Mouse (Mus musculus): ENCODE measurements around the gene Lsm14b. TPM values are rescaled to one million over a fixed set of nuclear protein-coding genes. Genes with fewer than 3 reads are reported as not detected.

Lsm14b gene
- total RNA-seq, 2 experiments from 2014 or later = 41.4 to 45.1 TPM

GRCm38 (mm10) chr2:180011370-180011769 lies 13.4 kb upstream of the Lsm14b start:
- no peak for DNase-seq
- intact Hi-C loops (cut with DNase I) = no loop called here

- DNase-seq = no peak
- intact Hi-C loops (cut with DNase I) = no loop called here
Measured at GRCm38 (mm10) chr2:180013686-180014085, 11.1 kb upstream of the Lsm14b start.

- intact Hi-C loops (cut with DNase I) = no loop called here
- no peak for DNase-seq
Measured at GRCm38 (mm10) chr2:180017632-180018031, 7.2 kb upstream of the Lsm14b start.

DNA sequence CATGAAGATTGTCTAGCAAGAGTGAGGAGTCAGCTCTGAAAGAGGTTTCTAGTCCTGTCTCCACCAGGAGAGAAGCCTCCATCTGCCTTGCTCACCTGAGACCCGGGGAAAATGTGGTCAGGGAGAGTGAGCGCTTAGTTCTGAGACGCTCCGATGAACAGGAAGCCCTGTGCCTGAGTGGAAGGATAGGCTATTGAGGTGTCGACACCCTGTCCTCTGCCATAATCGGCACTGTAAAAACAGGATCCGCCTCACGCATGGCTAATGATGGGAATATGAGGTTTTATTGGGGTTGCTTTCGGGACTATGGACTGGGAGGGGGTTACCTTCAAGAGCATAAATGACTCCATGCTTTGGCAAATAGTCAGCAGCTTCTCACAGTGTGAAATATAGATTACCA lies 6.2 kb upstream of the Lsm14b start:
- no peak for DNase-seq
- intact Hi-C loops (cut with DNase I) = no loop called here

GRCm38 (mm10) chr2:180020091-180020661 lies 4.6 kb upstream of the Lsm14b start:
- DNase-seq = no peak
- intact Hi-C loops (cut with DNase I) = no loop called here

DNA sequence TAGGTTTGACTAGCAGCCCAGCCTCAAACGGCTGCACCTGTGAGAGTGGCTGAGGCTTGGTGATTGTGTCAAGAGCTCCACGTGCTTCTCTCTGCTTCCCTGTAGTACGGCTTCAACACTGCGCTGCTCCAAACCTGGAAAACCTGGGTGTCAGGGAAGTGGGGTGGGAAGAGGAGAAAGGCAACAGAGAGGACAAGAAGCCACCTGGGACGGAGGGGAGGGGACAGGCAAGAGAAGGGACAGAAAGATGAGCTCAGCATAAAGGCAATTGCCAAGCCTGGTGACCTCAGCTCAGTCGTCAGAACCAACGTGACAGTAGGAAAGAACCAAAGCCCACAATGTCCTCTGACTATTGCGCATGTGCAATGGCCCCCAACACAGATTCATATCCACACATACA lies 3.9 kb upstream of the Lsm14b start:
- intact Hi-C loops (cut with DNase I) = no loop called here
- DNase-seq = no peak

DNA sequence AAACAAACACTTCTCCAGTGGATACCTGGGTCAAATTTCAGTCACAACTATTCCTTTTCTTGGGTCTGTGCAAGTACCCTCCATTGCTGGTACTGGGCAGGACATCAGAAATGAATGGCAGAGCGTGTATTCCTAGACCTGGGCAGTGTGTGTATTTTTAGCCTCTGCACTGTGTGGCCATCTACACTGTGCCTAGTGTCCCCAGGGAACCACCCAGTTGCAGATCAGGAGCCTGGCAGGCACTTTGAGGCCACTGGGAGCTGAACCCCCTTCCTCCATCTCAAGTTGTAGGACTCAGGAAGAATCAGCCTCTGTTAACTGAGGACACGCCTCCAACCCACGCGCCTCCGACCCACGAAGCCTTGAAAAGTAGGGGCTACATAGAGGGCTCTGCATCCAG lies 2.0 kb upstream of the Lsm14b start:
- intact Hi-C loops (cut with DNase I) = no loop called here
- no peak for DNase-seq

DNA sequence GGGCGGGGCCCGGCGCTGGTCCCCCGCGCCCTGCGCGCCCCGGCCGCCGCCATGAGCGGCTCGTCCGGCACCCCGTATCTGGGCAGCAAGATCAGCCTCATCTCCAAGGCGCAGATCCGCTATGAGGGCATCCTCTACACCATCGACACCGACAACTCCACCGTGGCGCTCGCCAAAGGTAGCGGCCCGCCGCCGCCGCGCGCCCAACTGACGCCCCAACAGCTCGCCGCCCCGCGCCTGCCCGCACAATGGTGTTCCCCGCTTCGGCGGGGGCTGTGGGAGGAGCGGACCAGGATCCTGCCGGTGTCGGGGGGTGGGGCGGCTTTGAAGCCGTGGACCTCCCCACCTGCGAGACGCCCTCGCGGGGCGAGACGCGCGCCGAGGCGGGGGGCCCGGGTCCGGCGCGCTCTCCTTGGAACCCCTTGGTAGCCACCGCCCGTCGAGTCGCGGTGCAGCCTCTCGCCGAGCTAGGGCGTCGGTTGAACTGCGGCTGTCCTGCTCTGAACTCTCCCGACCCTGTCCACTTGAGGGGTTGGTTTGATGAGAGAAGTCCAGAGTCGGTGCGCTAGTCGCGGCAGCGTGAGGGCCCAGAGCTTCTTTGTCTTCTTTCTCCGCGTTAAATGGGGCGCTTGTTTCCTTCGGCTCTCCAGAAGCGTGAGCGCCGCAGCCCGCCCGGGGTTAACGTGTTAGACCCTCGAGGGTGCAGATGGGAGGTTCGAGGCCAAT lies 511 bp downstream of the Lsm14b start:
- intact Hi-C loops (cut with DNase I) = loop anchor here (2.0 kb wide), 1 partner anchor 48 kb away; the partner anchor contains the start of gene Taf4

GRCm38 (mm10) chr2:180025861-180026200 lies 1.0 kb downstream of the Lsm14b start:
- intact Hi-C loops (cut with DNase I) = loop anchor here (2.0 kb wide), 1 partner anchor 49 kb away; the partner anchor contains the start of gene Taf4
- DNase-seq = no peak

More for the DNA sequence above, 511 bp downstream of the Lsm14b start:
- peak in 1 of 2 experiments; percentile 23 for DNase-seq

DNA sequence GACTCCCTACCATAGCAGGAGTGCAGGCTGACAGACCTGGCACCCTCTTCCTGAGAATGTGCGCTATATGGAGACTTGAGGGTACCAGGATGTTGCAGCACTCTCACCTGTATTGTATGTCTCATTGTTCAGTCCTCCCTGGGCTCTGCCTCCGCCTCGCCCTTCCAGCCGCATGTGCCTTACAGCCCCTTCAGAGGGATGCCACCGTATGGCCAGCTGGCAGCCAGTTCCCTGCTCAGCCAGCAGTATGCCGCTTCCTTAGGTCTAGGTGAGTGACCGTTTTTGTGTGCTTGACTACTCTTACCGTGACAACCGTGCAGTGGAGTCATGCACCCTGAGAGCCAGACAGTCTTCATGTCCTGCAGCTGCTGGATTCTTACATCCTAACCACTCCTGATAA lies 3.0 kb downstream of the Lsm14b start:
- DNase-seq = no peak
- intact Hi-C loops (cut with DNase I) = no loop called here

- intact Hi-C loops (cut with DNase I) = no loop called here
- DNase-seq = no peak
Measured at GRCm38 (mm10) chr2:180031270-180031669, 6.5 kb downstream of the Lsm14b start.

- intact Hi-C loops (cut with DNase I) = no loop called here
- DNase-seq = no peak
Measured at GRCm38 (mm10) chr2:180032925-180033324, 8.1 kb downstream of the Lsm14b start.

GRCm38 (mm10) chr2:180033956-180034355 lies 9.2 kb downstream of the Lsm14b start:
- no peak for DNase-seq
- intact Hi-C loops (cut with DNase I) = no loop called here

DNA sequence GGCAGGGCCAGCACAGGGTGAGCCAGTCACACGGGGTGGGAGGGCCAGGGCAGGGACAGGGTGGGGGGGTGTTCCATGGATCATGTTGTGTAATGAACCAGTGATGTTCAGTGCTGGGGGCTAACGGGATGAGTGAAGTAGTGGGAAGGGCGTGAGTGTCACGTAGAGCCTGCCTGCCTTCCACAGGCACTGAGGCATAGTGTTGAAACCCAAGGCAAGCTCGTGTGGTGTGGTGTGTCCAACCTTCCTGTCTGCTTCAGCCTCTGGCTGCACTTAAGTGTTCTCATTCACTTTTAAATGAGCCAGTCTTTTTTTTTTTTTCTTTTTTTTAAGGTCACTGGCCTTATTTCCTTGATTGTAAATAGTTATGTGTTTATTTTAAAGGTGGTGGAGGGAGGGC lies 10.0 kb downstream of the Lsm14b start:
- intact Hi-C loops (cut with DNase I) = no loop called here

DNA sequence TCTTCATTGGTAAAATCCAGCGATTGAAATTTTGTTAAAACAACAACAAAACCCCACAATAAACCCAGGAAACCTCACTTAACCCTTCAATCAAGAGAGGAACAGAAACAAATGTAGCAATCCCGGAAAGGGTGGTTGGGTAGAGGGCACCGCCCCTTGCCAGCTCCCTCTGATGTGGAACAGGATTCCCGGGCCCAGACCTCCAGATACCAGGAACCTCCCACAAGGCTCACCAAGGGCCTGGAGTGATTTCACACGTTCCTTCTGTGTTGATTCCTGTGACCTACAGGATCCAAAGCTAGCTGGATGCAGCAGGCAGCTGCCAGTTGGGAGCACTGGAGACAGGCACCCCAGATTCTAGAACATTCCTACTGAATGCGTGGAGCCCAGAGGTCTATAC lies 15.6 kb downstream of the Lsm14b start:
- DNase-seq = no peak
- intact Hi-C loops (cut with DNase I) = loop anchor here (5.0 kb wide), 1 partner anchor 63 kb away; the partner anchor contains the start of gene Taf4

More for the DNA sequence above, 10.0 kb downstream of the Lsm14b start:
- DNase-seq = no peak

- intact Hi-C loops (cut with DNase I) = loop anchor here (5.0 kb wide), 1 partner anchor 64 kb away; the partner anchor contains the start of gene Taf4
- peak in 1 of 2 experiments; percentile 27 for DNase-seq
Measured at GRCm38 (mm10) chr2:180041577-180042255, 16.9 kb downstream of the Lsm14b start.

DNA sequence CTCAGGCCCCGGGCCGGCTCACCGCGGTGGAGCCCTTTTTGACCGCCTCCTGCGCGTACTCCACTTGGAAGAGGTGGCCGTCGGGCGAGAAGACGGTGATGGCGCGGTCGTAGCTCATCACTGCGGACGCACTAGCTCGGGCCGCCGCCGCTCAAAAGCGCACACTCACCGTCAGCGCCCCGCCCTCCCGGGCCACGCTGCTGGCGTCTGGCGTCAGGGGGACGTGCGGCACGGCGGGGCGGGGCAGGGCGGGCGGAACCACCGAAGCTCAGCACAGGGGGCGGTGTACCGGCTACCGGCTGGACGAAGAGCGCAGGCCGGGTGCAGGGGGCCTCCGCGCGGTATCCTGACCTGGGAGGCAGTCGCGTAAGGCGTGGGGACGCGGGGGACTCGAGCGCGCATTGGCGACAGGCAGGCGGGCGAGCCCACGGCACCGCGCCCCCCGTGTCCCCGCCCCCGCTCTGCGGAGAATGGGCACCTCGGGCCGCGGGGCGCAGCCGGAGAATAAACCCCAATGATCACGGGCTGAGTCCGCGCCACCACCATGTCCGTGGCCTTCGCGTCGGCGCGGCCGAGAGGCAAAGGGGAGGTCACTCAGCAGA lies 17.6 kb downstream of the Lsm14b start, which contains the start of the genes Psma7 and Ss18l1:
TSS of gene Psma7 (minus strand) at position 178 of the 602 bp plus-strand sequence.
TSS of gene Ss18l1 (plus strand) at position 254 of the 602 bp plus-strand sequence.
- intact Hi-C loops (cut with DNase I) = loop anchor here (5.0 kb wide), 1 partner anchor 65 kb away; the partner anchor contains the start of gene Taf4
- peak; percentile 83 to 86 for DNase-seq

- intact Hi-C loops (cut with DNase I) = loop anchor here (5.0 kb wide), 1 partner anchor 66 kb away; the partner anchor contains the start of gene Taf4
- DNase-seq = peak; percentile 15 to 32
Measured at GRCm38 (mm10) chr2:180042858-180043515, 18.2 kb downstream of the Lsm14b start.

DNA sequence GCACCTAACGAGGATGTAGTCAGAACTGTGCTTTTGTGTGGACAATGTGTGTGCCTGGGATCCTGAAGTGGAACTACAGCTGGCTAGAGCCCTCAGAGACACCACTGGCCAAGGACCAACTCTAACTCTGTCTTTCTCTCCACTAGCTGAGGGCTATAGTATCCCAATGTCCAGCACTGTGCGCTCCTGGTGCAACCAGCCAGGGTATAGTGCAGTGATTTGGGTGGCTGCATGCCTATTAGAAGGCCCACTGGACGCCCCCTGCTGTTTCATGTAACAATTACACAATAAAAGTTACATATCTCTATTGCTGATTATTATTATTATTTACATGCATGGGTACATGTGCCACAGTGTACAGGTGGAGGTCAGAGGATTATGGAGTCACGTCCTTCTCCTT lies 20.5 kb downstream of the Lsm14b start:
- DNase-seq = no peak
- intact Hi-C loops (cut with DNase I) = no loop called here

- intact Hi-C loops (cut with DNase I) = no loop called here
- DNase-seq = no peak
Measured at GRCm38 (mm10) chr2:180047580-180047979, 22.8 kb downstream of the Lsm14b start.

All from gastrocnemius, postnatal 36 days (tissue).